Mouse (Mus musculus): ENCODE measurements around the gene Capg. TPM values are rescaled to one million over a fixed set of nuclear protein-coding genes. Genes with fewer than 3 reads are reported as not detected.

The Capg gene
- polyA plus RNA-seq, 1 experiment from 2014 or later, result 22.6 TPM

Other genes starting within 250 kb of the Capg start
- 2.1 and 6.4 TPM in 2 replicates for gene Sftpb, start 239.8 kb upstream of the Capg start, polyA plus RNA-seq (2015; fragmentation: Nextera tagmentation; extraction: Ambion mirVana)
- gene Usp39, start 199.2 kb upstream of the Capg start, polyA plus RNA-seq (2015; fragmentation: Nextera tagmentation; extraction: Ambion mirVana), result 25.3 and 28.0 TPM in 2 replicates
- gene 0610030E20Rik, start 197.1 kb upstream of the Capg start, polyA plus RNA-seq (2015; fragmentation: Nextera tagmentation; extraction: Ambion mirVana), result 15.6 and 20.0 TPM in 2 replicates
- 11.1 and 12.8 TPM in 2 replicates for gene Tmem150a, start 188.9 kb upstream of the Capg start, polyA plus RNA-seq (2015; fragmentation: Nextera tagmentation; extraction: Ambion mirVana)
- gene Rnf181, start 177.4 kb upstream of the Capg start, polyA plus RNA-seq (2015; fragmentation: Nextera tagmentation; extraction: Ambion mirVana), result 76.8 and 86.0 TPM in 2 replicates
- 43.2 and 46.1 TPM in 2 replicates for gene Vamp5, start 163.9 kb upstream of the Capg start, polyA plus RNA-seq (2015; fragmentation: Nextera tagmentation; extraction: Ambion mirVana)
- gene Vamp8, start 153.7 kb upstream of the Capg start, polyA plus RNA-seq (2015; fragmentation: Nextera tagmentation; extraction: Ambion mirVana), result 123 and 142 TPM in 2 replicates
- 27.7 and 32.1 TPM in 2 replicates for gene Ggcx, start 130.1 kb upstream of the Capg start, polyA plus RNA-seq (2015; fragmentation: Nextera tagmentation; extraction: Ambion mirVana)
- gene Mat2a, start 104.8 kb upstream of the Capg start, polyA plus RNA-seq (2015; fragmentation: Nextera tagmentation; extraction: Ambion mirVana), result 247 and 267 TPM in 2 replicates
- not detected in 2 replicates for gene Sh2d6, start 22.7 kb upstream of the Capg start, polyA plus RNA-seq (2015; fragmentation: Nextera tagmentation; extraction: Ambion mirVana)
- gene Elmod3, start 54.0 kb downstream of the Capg start, polyA plus RNA-seq (2015; fragmentation: Nextera tagmentation; extraction: Ambion mirVana), result 12.3 and 13.5 TPM in 2 replicates
- 19.8 and 21.4 TPM in 2 replicates for gene Retsat, start 54.1 kb downstream of the Capg start, polyA plus RNA-seq (2015; fragmentation: Nextera tagmentation; extraction: Ambion mirVana)
- gene Tgoln1, start 72.6 kb downstream of the Capg start, polyA plus RNA-seq (2015; fragmentation: Nextera tagmentation; extraction: Ambion mirVana), result 22.7 and 24.4 TPM in 2 replicates
- 12.6 and 19.5 TPM in 2 replicates for gene Tcf7l1, start 244.9 kb downstream of the Capg start, polyA plus RNA-seq (2015; fragmentation: Nextera tagmentation; extraction: Ambion mirVana)

Data from heart, embryonic 15.5 days (tissue).